Comparison of ENCODE assay signal across 7 mouse cellular contexts in genomic region chr16:17891567-17891959, GRCm38 (mm10). TPM values are rescaled to one million over a fixed set of nuclear protein-coding genes. Genes with fewer than 3 reads are reported as not detected.
DNase-seq lines count a peak whose midpoint lies in the region; ATAC-seq and TF ChIP-seq lines count a peak whose summit lies in the region.

TSS of gene Gm20518 (minus strand) at chr16:17891671.

- no peaks in the 10 kb centered on the region for H3K9me3 ChIP-seq in intestine, postnatal 0 days (ENCODE audit: control insufficient read depth)
- no peaks in the 10 kb centered on the region for H3K9me3 ChIP-seq in midbrain, embryonic 12.5 days

- peak; percentile 98 for ATAC-seq in intestine, postnatal 0 days
- peak; percentile 98 for ATAC-seq in midbrain, embryonic 12.5 days (ENCODE audit: low FRiP score, low read depth)

- no peaks in the 10 kb centered on the region for H3K36me3 ChIP-seq in intestine, postnatal 0 days (ENCODE audit: control insufficient read depth, insufficient read depth)
- H3K36me3 ChIP-seq in midbrain, embryonic 12.5 days, result 0 out of 2 replicates have a peak, but pooled peaks cover 3% of the 10 kb centered on the region
- H3K36me3 ChIP-seq in small intestine, adult 2 months (ENCODE audit: control insufficient read depth, insufficient read depth, low read length), result no peaks in the 10 kb centered on the region

- TF ChIP-seq POLR2A in small intestine, adult 2 months (IDR thresholded peaks at IDR 0.05; ENCODE audit: low read depth, low read length), result 0 out of 2 replicates have a peak, but pooled peaks have one; percentile 50

- peaks cover 8% of the 10 kb centered on the region for H3K4me1 ChIP-seq in intestine, postnatal 0 days (replicated peaks; ENCODE audit: control insufficient read depth, insufficient read depth, low read length)
- H3K4me1 ChIP-seq in midbrain, embryonic 12.5 days, result peaks cover 22% of the 10 kb centered on the region
- H3K4me1 ChIP-seq in small intestine, adult 2 months (ENCODE audit: control insufficient read depth, insufficient read depth, insufficient read length, low read length), result peaks cover 17% of the 10 kb centered on the region; the same call in 1 of the 2 replicates

- H3K27ac ChIP-seq in intestine, postnatal 0 days (ENCODE audit: low read depth, low read length), result peak within 1 kb of the TSS; percentile 92
- H3K27ac ChIP-seq in midbrain, embryonic 12.5 days (replicated peaks), result peak within 1 kb of the TSS; percentile 95
- H3K27ac ChIP-seq in small intestine, adult 2 months (ENCODE audit: insufficient read depth, low read depth, low read length), result peak within 1 kb of the TSS; percentile 81

- peak within 1 kb of the TSS; percentile 62 for H3K4me3 ChIP-seq in intestine, postnatal 0 days (ENCODE audit: low read depth, low read length)
- peak within 1 kb of the TSS; percentile 98 for H3K4me3 ChIP-seq in midbrain, embryonic 12.5 days
- H3K4me3 ChIP-seq in small intestine, adult 2 months (ENCODE audit: low read depth, low read length), result peak within 1 kb of the TSS; percentile 89

- no peak for TF ChIP-seq CTCF in intestine, postnatal 0 days (IDR thresholded peaks at IDR 0.05; ENCODE audit: low read depth)
- no peak for TF ChIP-seq CTCF in small intestine, adult 2 months (IDR thresholded peaks at IDR 0.05; ENCODE audit: extremely low read depth, insufficient read length, insufficient replicate concordance, low read depth, low read length)

- H3K9ac ChIP-seq in intestine, postnatal 0 days (ENCODE audit: low read depth, low read length), result peak within 1 kb of the TSS; percentile 78
- H3K9ac ChIP-seq in midbrain, embryonic 12.5 days (replicated peaks), result peak within 1 kb of the TSS; percentile 96

- DNase-seq in adrenal gland, adult 2 months, result peak; percentile 99
- peak; percentile 99 for DNase-seq in embryo, embryonic 11.5 days (ENCODE audit: low read depth, low spot score)
- DNase-seq in gastrocnemius, postnatal 4 days (ENCODE audit: low spot score in 2 of 2), result peak; percentile 97 to 99
- DNase-seq in left cerebral cortex, postnatal 4 days, result peak; percentile 100

- peak within 1 kb of the TSS; percentile 74 for H3K4me2 ChIP-seq in intestine, postnatal 0 days (replicated peaks; ENCODE audit: low read depth)
- peak within 1 kb of the TSS; percentile 91 for H3K4me2 ChIP-seq in midbrain, embryonic 12.5 days (replicated peaks)

- H3K27me3 ChIP-seq in intestine, postnatal 0 days (replicated peaks; ENCODE audit: control insufficient read depth, insufficient read depth, low read length), result no peaks in the 10 kb centered on the region
- no peaks in the 10 kb centered on the region for H3K27me3 ChIP-seq in midbrain, embryonic 12.5 days
- no peaks in the 10 kb centered on the region for H3K27me3 ChIP-seq in small intestine, adult 2 months (ENCODE audit: control insufficient read depth, insufficient read depth, low read length)

- 0% methylated on average over 37 of the region's 38 CpGs for WGBS in intestine, postnatal 0 days
- WGBS in midbrain, embryonic 12.5 days, result under 1% methylated on average over 32 of the region's 38 CpGs
- WGBS in small intestine, adult 2 months, result 1% methylated on average over 38 of the region's 38 CpGs

- intact Hi-C loops in left cerebral cortex, postnatal 4 days (cut with DNase I), result no loop called here

RNA-seq across cellular contexts. Expression of gene Gm20518, which starts in this region (rescaled TPM):
- total RNA-seq in adrenal gland, adult 2 months (2021), result under 1 TPM in 1 of 2 experiments, not detected in 1; 0.09 TPM
- polyA plus RNA-seq in adrenal gland, adult 2 months (2012; rRNA removed), result 0.58 and 0.67 TPM in 2 replicates
- under 1 TPM; 0.29 to 0.36 TPM for total RNA-seq in gastrocnemius, postnatal 4 days (2021)
- not detected in 2 replicates for polyA plus RNA-seq in intestine, postnatal 0 days (2015; fragmentation: Nextera tagmentation; extraction: Ambion mirVana)
- total RNA-seq in left cerebral cortex, postnatal 4 days (2021), result 1 to 10 TPM in 1 of 2 experiments, under 1 TPM in 1; 0.77 to 1.2 TPM
- polyA plus RNA-seq in midbrain, embryonic 12.5 days (2016; fragmentation: Nextera tagmentation; extraction: Ambion mirVana), result 0.55 and 0.67 TPM in 2 replicates
- polyA plus RNA-seq in small intestine, adult 2 months (2012; rRNA removed), result 0.85 and 1.9 TPM in 2 replicates

Comparison
In these comparisons a context has a peak if more than half of its experiments do, and no peak if none do; other contexts are left out.
1. Peak in every context shown above with its lines: DNase-seq, ATAC-seq, H3K4me3 ChIP-seq and H3K27ac ChIP-seq.
2. Peak in DNase-seq in adrenal gland, adult 2 months; RNA of the gene not detected or under 1 TPM.
3. Peak in DNase-seq in gastrocnemius, postnatal 4 days; RNA of the gene not detected or under 1 TPM.
4. Peak in ATAC-seq, H3K4me3 ChIP-seq, H3K27ac ChIP-seq, H3K9ac ChIP-seq and H3K4me2 ChIP-seq in intestine, postnatal 0 days; RNA of the gene not detected or under 1 TPM.
5. Peak in ATAC-seq, H3K4me3 ChIP-seq, H3K27ac ChIP-seq, H3K9ac ChIP-seq and H3K4me2 ChIP-seq in midbrain, embryonic 12.5 days; RNA of the gene not detected or under 1 TPM.